Mouse (Mus musculus): ENCODE measurements around the gene Gpatch11. TPM values are rescaled to one million over a fixed set of nuclear protein-coding genes. Genes with fewer than 3 reads are reported as not detected.

Gene Gpatch11
- 10 to 100 TPM; 19.1 to 24.5 TPM for total RNA-seq (2023)

GRCm38 (mm10) chr17:78834856-78835835, at the start of gene Gpatch11, which contains the start of gene Heatr5b:
Gpatch11 (plus strand) TSS chr17:78835567.
Heatr5b (minus strand) TSS chr17:78835364.

GRCm38 (mm10) chr17:78882401-78883112, 47.2 kb downstream of the Gpatch11 start, which contains the start of gene Eif2ak2:
Eif2ak2 (minus strand) TSS chr17:78882573.

Other genes with a start within 250 kb of the Gpatch11 start
- gene Strn, start 98.4 kb upstream of the Gpatch11 start, total RNA-seq (2023) = 10 to 100 TPM; 43.1 to 44.4 TPM
- 10 to 100 TPM; 20.8 to 22.6 TPM for gene Heatr5b, start 203 bp upstream of the Gpatch11 start, total RNA-seq (2023)
- gene Eif2ak2, start 47.0 kb downstream of the Gpatch11 start, total RNA-seq (2023) = 10 to 100 TPM; 31.2 to 35.0 TPM
- not detected for gene Sult6b1, start 71.4 kb downstream of the Gpatch11 start, total RNA-seq (2023)
- gene Cebpzos, start 80.9 kb downstream of the Gpatch11 start, total RNA-seq (2023) = 10 to 100 TPM in 1 of 2 experiments, 1 to 10 TPM in 1; 5.7 to 11.4 TPM
- 10 to 100 TPM; 53.3 to 54.4 TPM for gene Cebpz, start 101.5 kb downstream of the Gpatch11 start, total RNA-seq (2023)
- gene Ndufaf7, start 101.6 kb downstream of the Gpatch11 start, total RNA-seq (2023) = 10 to 100 TPM; 21.7 to 24.5 TPM
- 10 to 100 TPM; 44.8 to 52.3 TPM for gene Prkd3, start 185.2 kb downstream of the Gpatch11 start, total RNA-seq (2023)
- gene Qpct, start 216.3 kb downstream of the Gpatch11 start, total RNA-seq (2023) = 1 to 10 TPM; 6.7 to 8.3 TPM

Data from neutrophil, adult 83 days (primary cell).